Mouse (Mus musculus) cerebellum, postnatal 4 days (tissue): Measurements from ENCODE around the gene Pi4ka.

Experiments used
- DNase-seq, 2 experiments: peaks; one replicate each; pipeline ENCODE4 v3.0.0; 2022; ENCODE audit warnings: low spot score in 2 of 2, mixed read lengths in 1 of 2

The Pi4ka gene

DNA sequence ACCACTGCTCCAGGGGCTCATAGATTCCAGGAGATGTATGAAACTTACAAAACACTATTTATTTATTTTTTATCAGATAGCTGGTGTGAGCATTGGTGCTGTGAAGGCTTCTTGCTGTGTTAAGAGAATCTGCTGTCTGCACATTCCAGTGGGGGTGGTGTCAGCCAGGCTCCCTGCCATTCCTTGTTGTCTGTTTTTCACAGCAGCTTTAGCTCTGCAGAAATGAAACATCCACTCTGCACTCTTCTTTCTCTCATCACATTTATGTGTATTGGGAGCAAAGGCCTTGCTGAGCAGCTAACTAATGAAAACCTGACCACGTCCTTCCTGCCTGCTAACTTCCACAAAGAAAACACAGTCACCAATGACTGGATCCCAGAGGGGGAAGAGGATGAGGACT lies 70.0 kb downstream of the Pi4ka start:
- DNase-seq, result no peak

DNA sequence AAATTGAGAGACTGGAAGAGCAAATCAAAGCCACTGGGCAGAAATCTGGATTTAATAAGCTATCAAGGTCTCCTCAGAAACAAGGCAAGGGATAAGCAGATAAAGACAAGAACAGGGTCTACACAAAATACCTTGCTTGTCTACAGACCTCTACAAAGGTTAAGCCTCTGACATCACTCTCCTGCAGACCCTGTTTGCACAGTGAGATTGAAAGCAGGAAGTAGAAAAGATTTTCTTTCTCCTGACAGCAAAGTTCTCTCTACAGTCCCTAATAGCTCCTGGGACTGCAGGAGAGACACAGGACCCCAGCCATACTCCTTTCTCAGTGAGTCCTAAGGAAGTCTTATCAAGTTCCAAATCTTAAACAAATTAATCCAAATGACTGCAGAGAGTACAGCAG lies 71.5 kb downstream of the Pi4ka start:
- DNase-seq, result no peak

DNA sequence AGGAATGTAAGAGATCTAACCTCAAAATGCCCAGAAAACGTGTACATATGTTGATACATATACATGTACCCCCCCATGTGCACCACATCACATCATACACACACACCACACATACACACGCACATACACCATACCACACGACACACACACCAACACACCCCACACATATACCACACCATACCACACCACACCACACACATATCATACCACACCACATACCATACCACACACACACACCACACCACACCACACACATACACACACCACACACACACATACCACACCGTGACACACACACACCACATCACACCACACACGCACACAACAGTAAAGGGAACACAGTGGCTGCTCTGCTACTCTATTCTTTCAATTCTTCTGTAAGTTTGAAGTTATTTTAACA lies 74.3 kb downstream of the Pi4ka start:
- no peak for DNase-seq

DNA sequence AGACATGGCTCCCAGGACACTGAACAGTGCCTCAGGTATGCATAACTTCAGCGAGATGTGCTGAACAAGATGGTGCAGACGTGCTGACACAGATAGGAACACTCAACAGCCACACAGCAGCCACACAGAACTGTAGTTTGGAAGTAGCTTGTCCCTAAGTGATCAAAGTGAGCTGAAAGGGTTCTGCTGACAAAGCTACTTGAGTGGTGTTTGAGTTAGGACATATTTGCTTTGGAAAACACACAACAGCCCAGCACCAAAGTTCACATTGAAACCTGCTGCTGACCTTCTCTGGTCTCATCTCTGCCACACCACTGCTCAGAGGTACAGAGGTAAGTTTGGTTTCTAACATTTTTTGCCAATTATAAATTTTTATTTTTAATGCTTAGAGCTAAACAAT lies 75.0 kb downstream of the Pi4ka start, which contains the start of gene Serpind1:
TSS of gene Serpind1 (plus strand) at position 256 of the 400 bp plus-strand sequence.
- no peak for DNase-seq

DNA sequence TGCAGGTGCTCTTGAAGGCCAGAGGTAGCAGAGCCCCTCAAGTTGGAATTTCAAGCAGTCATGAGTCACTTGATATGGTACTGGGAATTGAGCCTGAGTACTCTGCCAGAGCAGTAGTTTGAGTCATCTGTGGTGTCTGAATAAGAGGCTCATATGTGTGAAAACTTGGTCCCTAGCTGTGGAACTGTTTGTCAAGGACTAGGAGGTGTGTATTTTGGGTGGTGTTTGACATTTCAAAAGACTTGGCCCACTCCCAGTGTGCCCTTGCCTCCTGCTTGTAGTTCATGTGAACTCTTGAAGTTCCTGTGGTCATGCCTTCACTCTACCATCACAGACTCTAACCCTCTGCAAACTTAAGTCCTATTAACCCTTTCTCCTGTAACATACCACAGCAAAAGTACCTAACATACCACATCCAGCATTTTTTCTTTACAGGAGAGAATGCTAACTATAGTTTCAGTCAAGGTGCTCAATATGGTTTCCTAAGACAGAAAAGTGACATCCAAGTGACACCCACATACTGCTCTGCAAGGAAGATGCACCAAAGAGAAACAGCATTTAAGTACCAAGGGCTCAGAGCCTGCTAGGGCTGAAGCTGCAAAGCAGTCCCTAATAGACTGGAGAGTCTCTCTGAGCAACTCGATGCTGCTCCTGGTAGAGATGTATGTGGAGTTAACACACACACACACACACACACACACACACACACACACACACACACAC lies 76.1 kb downstream of the Pi4ka start:
- DNase-seq, result no peak

DNA sequence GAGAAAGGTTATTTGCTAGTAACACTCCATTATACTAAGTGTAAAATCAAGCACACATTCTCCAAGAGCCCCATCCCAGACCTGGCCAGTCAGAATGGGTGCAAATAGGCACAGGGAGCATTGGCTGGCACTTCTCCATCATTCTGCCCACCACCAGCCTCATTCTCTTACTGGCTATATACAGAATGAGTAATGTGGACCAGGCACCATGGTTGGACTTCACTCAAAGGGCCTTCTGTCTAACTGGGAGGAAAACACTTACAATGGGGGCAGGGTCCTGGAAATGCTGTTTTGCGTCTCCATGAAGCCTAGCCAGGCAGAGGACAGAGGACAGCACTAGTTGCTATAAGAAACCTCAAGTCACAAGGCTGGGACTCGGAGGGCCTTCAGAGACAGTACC lies 80.0 kb downstream of the Pi4ka start:
- DNase-seq, result no peak

DNA sequence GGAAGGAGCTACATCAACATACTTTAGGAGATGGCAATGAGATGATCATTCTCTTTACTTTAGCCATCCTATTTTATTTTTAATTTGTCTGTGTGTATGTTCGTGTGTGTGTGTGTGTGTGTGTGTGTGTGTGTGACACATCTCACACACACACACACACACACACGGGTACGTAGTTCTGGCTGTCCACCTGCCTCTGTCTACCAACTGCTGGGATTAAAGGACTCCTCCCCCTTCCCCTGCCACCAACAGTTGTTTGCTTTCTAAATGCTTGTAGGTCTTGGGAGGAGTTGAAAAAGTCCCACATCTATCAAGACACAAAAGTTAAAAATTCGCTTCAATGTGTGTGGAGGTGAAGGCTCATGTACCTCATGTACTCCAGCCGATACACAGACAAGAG lies 81.4 kb downstream of the Pi4ka start:
- no peak for DNase-seq

DNA sequence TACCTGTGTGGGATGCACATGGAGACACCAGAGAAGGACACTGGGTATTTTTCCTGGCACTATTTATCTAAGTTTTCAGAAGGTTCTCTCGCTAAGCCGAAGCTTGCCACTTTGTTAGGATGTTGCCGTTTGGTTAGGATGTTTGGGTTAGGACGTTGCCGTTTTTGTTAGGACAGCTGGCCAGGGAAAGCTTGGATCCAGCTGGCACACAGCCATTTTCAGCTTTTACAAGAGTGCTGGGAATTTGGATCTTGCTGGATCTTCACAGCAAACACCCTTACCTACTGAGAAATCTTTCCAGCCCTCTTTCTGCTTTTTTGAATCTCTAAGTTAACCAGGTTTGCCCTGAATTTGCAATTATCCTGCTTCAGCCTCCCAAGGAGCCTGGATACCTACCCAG lies 84.6 kb downstream of the Pi4ka start:
- DNase-seq, result no peak

DNA sequence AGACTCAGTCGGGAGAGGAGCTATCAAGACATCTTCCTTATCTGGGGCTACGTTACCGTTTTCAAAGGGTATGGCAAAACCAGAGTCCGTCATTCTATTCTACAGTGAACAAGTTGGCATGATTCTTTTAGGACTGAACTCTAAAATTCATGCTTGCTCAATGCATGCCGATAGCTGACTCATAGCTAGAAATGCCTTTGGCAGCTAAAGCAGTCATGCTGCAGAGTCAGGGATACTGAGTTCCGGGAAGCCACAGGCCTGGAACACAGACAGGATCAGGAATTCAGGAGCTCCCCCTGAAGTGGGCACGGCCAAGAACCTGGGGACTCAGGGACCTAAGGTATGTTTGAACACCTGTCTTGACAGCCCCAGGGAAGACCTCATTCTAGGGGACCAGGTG lies 89.6 kb downstream of the Pi4ka start:
- DNase-seq, result no peak

DNA sequence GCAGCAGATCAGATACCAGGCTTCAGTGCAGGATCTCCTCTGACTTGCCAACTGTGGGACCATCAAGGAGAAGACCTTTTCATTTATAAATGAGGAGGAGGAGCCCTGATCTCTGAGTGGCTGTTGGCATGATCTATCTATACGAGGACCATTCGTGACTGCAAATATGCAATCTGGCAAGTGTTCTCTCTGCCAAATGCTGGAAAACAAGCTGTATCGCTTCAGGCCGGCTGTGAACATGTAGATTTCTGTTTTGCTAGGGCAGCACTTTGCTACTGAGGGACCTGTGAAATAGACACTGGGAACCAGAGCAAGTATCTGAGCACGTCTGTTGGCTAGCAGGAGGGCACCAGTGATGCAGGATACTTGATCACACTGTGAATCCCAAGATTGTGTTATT lies 93.6 kb downstream of the Pi4ka start:
- no peak for DNase-seq

DNA sequence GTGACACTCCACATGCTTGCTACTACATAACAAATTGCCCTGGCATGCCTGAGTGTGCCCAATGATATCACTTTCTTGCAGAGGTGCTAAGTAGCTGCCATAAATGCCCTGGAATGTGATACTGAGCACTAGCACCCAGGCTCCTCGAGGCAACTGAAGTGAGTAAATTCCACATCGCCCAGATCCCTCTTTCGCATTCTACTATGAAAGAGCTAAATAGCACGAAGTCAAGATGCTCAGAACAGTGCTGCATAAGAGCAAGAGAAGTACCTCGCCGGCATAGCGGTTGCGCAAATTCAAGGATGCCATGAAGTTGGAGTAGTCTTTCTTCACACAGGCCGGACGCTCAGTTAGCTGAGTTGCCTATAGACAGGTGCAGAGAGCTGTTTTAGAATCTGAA lies 97.1 kb downstream of the Pi4ka start:
- no peak for DNase-seq

DNA sequence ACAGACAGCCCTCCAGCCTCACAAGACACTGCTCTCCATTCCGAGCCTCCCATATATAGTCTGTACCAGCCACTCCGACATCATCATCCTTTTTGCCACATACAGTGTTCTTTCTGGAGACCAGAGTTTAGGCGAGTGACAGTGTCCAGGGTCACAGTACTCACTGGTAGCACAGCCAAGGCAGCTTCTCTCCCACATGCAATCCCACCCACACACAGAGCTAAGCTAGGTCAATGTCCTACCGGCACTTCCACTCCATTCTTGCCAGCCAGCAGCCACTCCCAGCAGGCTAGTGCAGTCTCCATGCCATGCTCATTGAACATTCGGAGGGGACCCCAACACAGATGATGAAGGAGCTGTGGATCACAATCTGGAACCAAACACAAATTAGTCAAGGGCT lies 98.7 kb downstream of the Pi4ka start:
- no peak for DNase-seq

DNA sequence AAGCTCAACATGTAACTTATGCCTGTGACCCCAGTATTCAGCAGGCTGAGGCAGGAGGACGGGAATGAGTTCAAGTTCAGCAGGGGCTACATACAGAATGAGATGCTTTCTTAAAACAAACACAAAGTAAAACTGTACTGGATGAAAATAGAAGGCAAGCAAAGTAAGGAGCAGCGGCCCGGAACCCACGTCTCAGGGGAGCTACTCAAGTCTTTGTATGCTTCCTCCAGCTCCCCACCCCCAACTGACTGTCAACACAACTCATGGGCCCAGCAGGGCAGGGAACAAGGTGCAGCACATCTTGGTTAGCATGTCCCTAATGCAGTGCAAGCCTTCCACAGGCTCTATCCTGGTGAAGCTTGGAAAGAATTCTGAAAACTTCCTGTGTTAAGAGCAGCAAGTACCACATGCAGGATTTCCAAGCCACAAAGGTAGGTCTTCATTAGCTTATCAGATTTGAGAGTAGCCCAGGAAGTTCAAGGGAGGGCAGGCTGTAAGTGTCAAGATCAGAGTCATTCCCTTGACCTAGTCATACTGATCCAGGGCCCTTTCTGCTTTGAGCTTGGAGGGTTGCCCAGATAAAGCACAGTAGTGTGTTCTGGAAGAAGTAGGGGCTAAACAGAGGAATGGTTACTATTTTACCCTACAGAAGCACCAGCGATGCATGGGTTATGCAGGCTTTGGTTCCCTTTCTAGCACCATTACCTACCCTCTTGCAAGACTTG lies 102.4 kb downstream of the Pi4ka start:
- no peak for DNase-seq

DNA sequence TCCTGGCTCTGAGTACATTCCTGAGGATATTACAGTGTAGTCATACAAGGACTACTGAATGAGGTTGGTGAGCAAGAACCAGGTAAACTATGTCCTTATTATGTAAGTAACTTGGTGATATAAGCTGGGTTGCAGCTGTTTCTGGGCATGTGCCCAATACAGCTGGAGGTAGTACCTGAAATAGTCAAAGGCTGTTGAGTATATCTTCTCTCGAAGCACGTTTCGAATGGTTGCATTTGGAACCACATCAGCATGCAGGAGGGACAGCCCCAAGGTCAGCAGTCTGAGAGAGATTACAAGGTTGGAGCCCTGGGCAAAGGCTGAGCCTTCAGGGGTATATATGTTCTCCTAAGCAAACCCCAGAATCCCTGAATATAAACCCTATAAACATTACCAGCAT lies 105.3 kb downstream of the Pi4ka start:
- DNase-seq, result no peak

DNA sequence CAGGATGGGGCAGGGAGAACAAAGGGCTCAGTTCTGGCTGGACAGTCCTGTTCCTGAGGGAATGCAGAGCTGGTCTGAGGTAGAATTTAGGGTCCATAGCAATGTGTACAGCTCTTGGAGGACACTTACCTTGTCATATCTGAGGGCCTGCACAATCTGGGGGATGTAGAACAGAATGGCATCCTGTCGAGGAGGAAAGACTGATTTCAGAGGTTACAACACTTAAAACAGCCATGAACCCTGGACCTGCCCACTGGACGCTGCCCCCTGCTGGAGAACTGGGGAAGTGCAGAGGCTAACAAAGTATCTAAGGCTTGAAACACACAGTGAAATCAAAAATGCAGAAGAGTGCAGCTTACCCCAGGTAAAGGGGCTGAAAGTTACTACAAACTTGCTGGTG lies 113.4 kb downstream of the Pi4ka start:
- DNase-seq, result peak; percentile 74 to 81

DNA sequence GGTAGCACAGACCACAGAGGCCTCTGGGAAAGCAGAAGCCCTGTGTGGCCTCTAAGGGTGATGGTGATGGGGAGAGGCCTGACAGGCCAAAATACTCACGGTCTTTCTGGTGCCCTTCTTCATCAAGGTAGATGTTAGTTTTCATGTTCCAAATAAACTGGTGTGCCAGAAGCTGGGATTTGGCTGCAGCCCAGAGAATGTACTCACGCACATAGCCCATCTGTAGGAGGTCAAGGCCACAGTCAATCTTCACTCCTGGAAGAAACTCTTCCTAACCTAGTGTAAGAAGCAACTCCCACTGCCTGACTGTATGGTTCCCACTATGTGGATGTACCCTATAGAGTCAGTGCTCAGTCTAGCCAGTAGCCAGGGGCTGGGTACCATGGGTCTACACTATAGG lies 115.1 kb downstream of the Pi4ka start:
- DNase-seq, result no peak

DNA sequence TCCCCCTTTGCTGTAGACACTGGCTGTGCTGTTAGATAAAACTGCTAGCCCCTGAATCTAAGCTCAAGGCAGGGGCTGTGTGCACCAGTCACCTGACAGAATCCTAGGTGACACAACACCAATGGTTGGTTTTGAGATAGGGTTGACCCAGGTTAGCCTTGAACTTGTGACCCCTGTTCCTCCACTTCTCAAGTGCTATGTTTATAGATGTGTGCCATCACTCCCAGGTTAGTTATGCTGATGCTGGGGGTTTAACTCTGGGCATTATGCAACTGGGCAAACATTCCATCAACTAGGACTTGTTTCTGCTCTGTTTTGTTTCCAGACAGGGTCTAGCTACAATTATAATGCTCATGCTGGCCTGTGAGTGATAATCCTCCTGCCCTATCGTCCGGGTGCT lies 119.0 kb downstream of the Pi4ka start:
- DNase-seq, result no peak

DNA sequence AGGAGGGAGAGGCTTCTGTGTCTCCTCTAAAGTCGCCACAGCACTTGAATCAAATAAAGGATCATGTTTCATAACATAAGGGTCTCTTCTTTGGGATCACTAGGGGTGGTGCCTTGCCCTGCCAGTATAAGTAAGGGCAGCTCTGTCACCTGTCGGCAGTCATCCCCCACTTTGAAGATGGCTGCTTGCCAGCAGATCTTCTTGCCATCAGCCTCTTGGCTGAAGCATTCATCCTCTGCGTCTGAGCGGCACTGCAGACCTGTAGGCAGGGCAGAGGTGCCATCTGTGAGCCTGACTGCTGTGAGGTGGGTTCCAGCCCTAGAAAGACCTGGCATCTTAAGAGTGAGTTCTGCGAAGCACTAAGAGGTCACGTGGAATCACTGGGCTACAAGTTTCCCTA lies 123.0 kb downstream of the Pi4ka start:
- DNase-seq, result no peak

DNA sequence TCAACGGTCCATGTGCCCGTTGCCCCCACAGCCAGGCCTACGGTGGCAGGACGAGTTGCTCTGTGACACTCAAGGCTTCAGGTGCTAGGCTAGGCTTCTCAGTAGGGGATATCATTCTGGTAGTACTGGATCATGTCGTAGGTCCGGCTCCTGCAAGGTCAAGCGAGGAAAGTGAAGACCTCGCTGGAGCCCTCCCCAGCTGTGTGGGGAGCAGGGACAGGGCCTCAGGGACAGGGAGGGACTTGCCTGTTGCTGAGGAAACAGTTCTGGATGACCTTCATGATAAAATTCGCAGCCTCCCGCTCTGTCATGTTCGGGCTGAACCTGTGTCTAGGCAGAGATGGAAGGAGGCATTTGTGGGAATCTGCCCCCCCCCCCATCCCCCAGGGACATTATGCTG lies 125.6 kb downstream of the Pi4ka start:
- no peak for DNase-seq

DNA sequence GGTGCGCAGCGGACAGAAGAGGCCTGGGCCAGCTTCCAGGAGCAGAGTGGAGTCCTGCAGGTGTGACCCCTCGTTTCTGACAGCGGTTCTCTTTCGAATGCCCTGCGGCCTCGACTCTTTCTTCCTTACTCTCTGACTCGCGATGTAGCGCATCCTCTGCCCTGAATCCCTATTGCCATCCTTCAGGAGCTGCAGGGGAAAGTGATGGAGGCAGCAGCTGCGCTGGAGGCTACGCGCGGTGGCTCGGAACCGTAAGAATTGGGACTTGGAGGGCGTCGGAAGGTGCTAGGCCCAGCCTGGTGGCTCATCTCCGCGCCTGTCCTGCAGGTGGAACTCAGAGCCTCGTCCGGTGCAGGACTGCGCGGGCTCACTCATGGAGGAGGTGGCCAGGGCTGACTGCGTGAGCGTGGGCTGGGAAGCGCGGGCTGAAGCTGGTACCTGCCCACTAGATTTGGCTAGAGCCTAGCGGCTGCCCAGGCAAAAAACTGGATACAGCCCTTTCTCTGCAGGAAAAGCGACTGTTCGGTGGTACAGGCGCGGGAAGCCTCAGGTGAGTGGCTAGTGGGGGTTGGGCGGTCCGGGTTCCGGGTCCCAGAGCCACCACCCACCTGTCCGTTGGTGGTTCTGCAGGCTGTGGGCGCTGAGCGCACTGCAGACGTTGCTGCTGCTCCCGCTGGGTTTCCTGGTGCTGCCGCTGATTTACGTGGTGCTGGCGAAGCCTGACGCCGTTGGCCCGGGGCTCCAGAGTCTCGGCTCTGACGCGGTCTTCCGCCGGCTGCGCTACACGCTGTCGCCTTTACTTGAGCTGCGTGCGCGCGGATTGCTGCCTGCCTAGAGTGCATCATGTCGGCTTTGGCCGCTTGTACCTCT lies 128.5 kb downstream of the Pi4ka start:
- peak in 1 of 2 experiments; percentile 39 for DNase-seq

DNA sequence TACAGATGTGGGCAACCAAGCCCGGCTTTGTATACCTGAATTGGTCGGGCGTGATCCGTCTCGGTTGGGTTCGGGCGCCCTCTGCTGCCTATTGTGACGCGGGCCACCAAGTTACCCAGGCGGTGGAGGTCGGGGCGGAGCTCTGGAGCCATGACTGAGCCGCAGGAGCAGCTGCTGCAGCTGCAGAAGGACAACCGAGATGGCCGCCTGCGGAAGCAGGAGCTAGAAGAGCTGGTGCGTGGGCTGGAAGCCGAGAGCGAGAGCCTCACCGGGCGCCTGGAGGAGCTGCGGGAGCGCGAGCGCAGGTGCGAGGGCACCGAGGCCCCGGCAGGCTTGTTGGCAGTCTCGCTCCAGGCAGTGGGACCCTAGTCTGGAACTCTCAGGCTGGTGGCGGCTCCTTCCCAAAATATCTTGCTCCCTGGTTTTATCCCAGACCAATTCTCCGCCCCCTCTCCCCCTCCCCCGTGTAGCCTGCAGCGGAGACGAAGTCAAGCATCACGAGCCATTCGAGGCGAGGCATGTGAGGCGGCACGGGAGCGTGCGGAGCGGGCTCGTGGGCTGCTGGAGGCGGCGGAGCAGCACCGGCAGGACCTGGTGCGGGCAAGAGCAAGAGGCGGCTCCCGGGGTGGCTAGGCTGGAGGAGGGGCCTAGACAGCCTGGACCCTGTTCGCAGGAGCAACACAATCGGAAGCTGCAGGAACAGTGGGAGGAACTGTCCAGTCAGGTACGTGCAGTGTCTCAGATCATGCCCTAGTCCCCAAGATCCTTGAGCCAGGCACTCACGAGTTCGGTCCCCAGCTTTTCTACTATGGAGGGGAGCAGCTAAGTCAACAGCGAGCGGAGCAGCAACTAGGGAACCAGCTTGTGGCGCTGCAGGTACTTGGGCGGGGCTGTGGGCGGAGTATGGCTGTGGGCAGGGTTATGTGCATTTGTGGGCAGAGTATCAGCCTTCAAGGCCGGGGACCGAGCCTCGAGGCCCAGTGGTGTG lies 129.7 kb downstream of the Pi4ka start:
- peak; percentile 89 to 91 for DNase-seq
